Mouse (Mus musculus) liver, postnatal 0 days (tissue): ENCODE data around the gene Guk1. TPM values are rescaled to one million over a fixed set of nuclear protein-coding genes. Genes with fewer than 3 reads are reported as not detected.
A peak's percentile ranks its signal among the peaks of the same experiment; 100 is the strongest.

Experiments
- ATAC-seq: fragments of 200-750 bp; cut with Nextera tagmentation; 2 replicates; pipeline ENCODE4 v1.8.0; 2017; ENCODE audit warnings: mild to moderate bottlenecking, moderate library complexity
- DNase-seq: peaks from one replicate; pipeline ENCODE4 v3.0.0-alpha.2; 2016
- H3K27ac ChIP-seq: fragments of 300-500 bp; sonication (generic); 2 replicates; pipeline ENCODE4 v1.5.1; 2014; ENCODE audit warnings: antibody characterized with exemption, moderate library complexity, mild to moderate bottlenecking, low read depth
- H3K27me3 ChIP-seq: fragments of 300-500 bp; sonication (generic); 2 replicates; pipeline ENCODE4 v1.6.1; 2014; ENCODE audit warnings: low read length, control low read depth, mixed read lengths; ENCODE audit not compliant: insufficient read depth
- H3K36me3 ChIP-seq: fragments of 300-500 bp; sonication (generic); replicated peaks from 2 replicates; pipeline ENCODE4 v1.6.1; 2014; ENCODE audit warnings: mild to moderate bottlenecking, control low read depth, low read length, moderate library complexity, mixed read lengths; ENCODE audit not compliant: insufficient read depth
- H3K4me1 ChIP-seq: fragments of 300-500 bp; sonication (generic); 2 replicates; pipeline ENCODE4 v1.6.1; 2014; ENCODE audit warnings: antibody characterized with exemption, mild to moderate bottlenecking, control low read depth; ENCODE audit not compliant: insufficient read depth
- H3K4me2 ChIP-seq: fragments of 300-500 bp; sonication (generic); 2 replicates; pipeline ENCODE4 v1.6.1; 2014; ENCODE audit warnings: low read depth, mild to moderate bottlenecking, low read length, moderate library complexity, mixed read lengths
- H3K4me3 ChIP-seq: fragments of 300-500 bp; sonication (generic); 2 replicates; pipeline ENCODE4 v1.5.1; 2014; ENCODE audit warnings: low read depth, low read length
- H3K9ac ChIP-seq: fragments of 300-500 bp; sonication (generic); replicated peaks from 2 replicates; pipeline ENCODE4 v1.6.1; 2014; ENCODE audit warnings: mild to moderate bottlenecking, moderate library complexity
- H3K9me3 ChIP-seq: fragments of 300-500 bp; sonication (generic); 2 replicates; pipeline ENCODE4 v1.6.1; 2016; ENCODE audit warnings: mild to moderate bottlenecking, control low read depth, low read length, mixed read lengths
- CTCF ChIP-seq: sonication (generic); IDR thresholded peaks from 2 replicates; pipeline ENCODE4 v1.5.1; 2016; ENCODE audit warnings: antibody characterized with exemption, low read depth
- EP300 ChIP-seq: IDR thresholded peaks from 2 replicates; pipeline ENCODE4 v1.6.1; 2016; ENCODE audit warnings: antibody characterized with exemption, low read depth, mild to moderate bottlenecking
- WGBS: fragments of 180-500 bp; shearing (Covaris S2); extraction: QIAGEN DNeasy Blood & Tissue Kit; methylation state at CpG from one replicate; pipeline ENCODE4 v1.1.7; 2014; ENCODE audit not compliant: insufficient replicate concordance; 5-methylcytosine and 5-hydroxymethylcytosine counted together
- polyA plus RNA-seq: library from polyadenylated mRNA; unstranded; fragments of >200 nt; fragmentation: Nextera tagmentation; extraction: Ambion mirVana; gene quantifications from 2 replicates; pipeline ENCODE4 v1.2.1, GENCODE M21; 2015

The Guk1 gene
- polyA plus RNA-seq, 1 experiment from 2014 or later = 59.5 TPM

- peak within 1 kb of the TSS; percentile 75 for H3K4me2 ChIP-seq
- ATAC-seq (peak; percentile 91), DNase-seq (peak; percentile 97)
- H3K27me3 ChIP-seq = no peaks in the 10 kb centered on the region
- H3K27ac ChIP-seq = peak within 1 kb of the TSS; percentile 100
- no peaks in the 10 kb centered on the region for H3K9me3 ChIP-seq
- 2% methylated on average over 65 of the region's 68 CpGs for WGBS
- peak; percentile 56 for TF ChIP-seq CTCF
- TF ChIP-seq EP300 = peak; percentile 61; the same call in 1 of the 2 replicates
- peaks cover 32% of the 10 kb centered on the region for H3K4me1 ChIP-seq
- H3K36me3 ChIP-seq = peaks cover 14% of the 10 kb centered on the region; the same call in 1 of the 2 replicates
- peak within 1 kb of the TSS; percentile 81 for H3K9ac ChIP-seq
- peak within 1 kb of the TSS; percentile 71 for H3K4me3 ChIP-seq
These were observed 28.5 kb downstream of the Guk1 start, which contains the start of gene Iba57 for GRCm38 (mm10) chr11:59163255-59164236. Gene Iba57 (minus strand): TSS chr11:59163739.

GRCm38 (mm10) chr11:59162443-59163254, 29.4 kb downstream of the Guk1 start:
- no peak for TF ChIP-seq EP300
- TF ChIP-seq CTCF = no peak
- DNase-seq = no peak
- WGBS = 44% methylated on average over 9 of the region's 9 CpGs
- Histone ChIP-seq H3K4me3 (peak overlapping the region; percentile 71), H3K4me1 (peaks cover 32% of the 10 kb centered on the region), H3K36me3 (peaks cover 23% of the 10 kb centered on the region), H3K4me2 (peak overlapping the region; percentile 75), H3K27me3 (no peaks in the 10 kb centered on the region), H3K27ac (peak overlapping the region; percentile 100), H3K9me3 (no peaks in the 10 kb centered on the region), H3K9ac (peak overlapping the region; percentile 42)
- no peak for ATAC-seq

GRCm38 (mm10) chr11:59161398-59161797, 30.6 kb downstream of the Guk1 start:
- peaks cover 29% of the 10 kb centered on the region for H3K4me1 ChIP-seq
- H3K27ac ChIP-seq = peak overlapping the region; percentile 26; the same call in 1 of the 2 replicates
- 82% methylated on average over 5 of the region's 5 CpGs for WGBS
- H3K9ac ChIP-seq = no peak overlapping the region
- no peak overlapping the region for H3K4me3 ChIP-seq
- no peaks in the 10 kb centered on the region for H3K27me3 ChIP-seq
- DNase-seq (no peak), ATAC-seq (no peak)
- H3K4me2 ChIP-seq = peak overlapping the region; percentile 31; the same call in 1 of the 2 replicates
- H3K9me3 ChIP-seq = no peaks in the 10 kb centered on the region
- H3K36me3 ChIP-seq = peaks cover 35% of the 10 kb centered on the region
- peak; percentile 17; the same call in 1 of the 2 replicates for TF ChIP-seq CTCF
- TF ChIP-seq EP300 = no peak

- no peak for ATAC-seq
- 90% methylated on average over 4 of the region's 4 CpGs for WGBS
These were observed 32.5 kb downstream of the Guk1 start for GRCm38 (mm10) chr11:59159558-59159957.

GRCm38 (mm10) chr11:59159099-59159498, 32.9 kb downstream of the Guk1 start:
- ATAC-seq (no peak), DNase-seq (no peak)
- H3K9ac ChIP-seq = no peak overlapping the region
- WGBS = 93% methylated on average over 13 of the region's 13 CpGs
- H3K36me3 ChIP-seq = peaks cover 39% of the 10 kb centered on the region
- H3K4me1 ChIP-seq = peaks cover 15% of the 10 kb centered on the region
- no peaks in the 10 kb centered on the region for H3K9me3 ChIP-seq
- TF ChIP-seq CTCF (no peak), EP300 (no peak)
- no peaks in the 10 kb centered on the region for H3K27me3 ChIP-seq
- H3K27ac ChIP-seq = no peak overlapping the region
- H3K4me3 ChIP-seq = no peak overlapping the region
- no peak overlapping the region for H3K4me2 ChIP-seq

More at GRCm38 (mm10) chr11:59159558-59159957, 32.5 kb downstream of the Guk1 start:
- Histone ChIP-seq H3K9me3 (no peaks in the 10 kb centered on the region), H3K36me3 (peaks cover 39% of the 10 kb centered on the region), H3K9ac (no peak overlapping the region), H3K27me3 (no peaks in the 10 kb centered on the region), H3K4me3 (no peak overlapping the region), H3K4me1 (peaks cover 20% of the 10 kb centered on the region), H3K27ac (no peak overlapping the region), H3K4me2 (no peak overlapping the region)
- DNase-seq = no peak
- no peak for TF ChIP-seq EP300
- no peak for TF ChIP-seq CTCF
